Mouse (Mus musculus) lung, embryonic 15.5 days (tissue): ENCODE data around the gene H3f3b. TPM values are rescaled to one million over a fixed set of nuclear protein-coding genes. Genes with fewer than 3 reads are reported as not detected.
A peak's percentile ranks its signal among the peaks of the same experiment; 100 is the strongest.

ENCODE experiments used
- ATAC-seq: fragments of 200-750 bp; cut with Nextera tagmentation; 2 replicates; pipeline ENCODE4 v1.8.0; 2017; ENCODE audit warnings: moderate number of reproducible peaks, borderline replicate concordance; ENCODE audit not compliant: low FRiP score, low TSS enrichment; ENCODE audit errors: extremely low read depth
- H3K27ac ChIP-seq: fragments of 300-500 bp; sonication (generic); 2 replicates; pipeline ENCODE4 v1.5.1; 2015; ENCODE audit warnings: moderate library complexity, mild to moderate bottlenecking, inconsistent platforms
- H3K27me3 ChIP-seq: fragments of 300-500 bp; sonication (generic); 2 replicates; pipeline ENCODE4 v1.6.1; 2015; ENCODE audit warnings: inconsistent platforms
- H3K36me3 ChIP-seq: fragments of 300-500 bp; sonication (generic); 2 replicates; pipeline ENCODE4 v1.6.1; 2015; ENCODE audit warnings: inconsistent platforms
- H3K4me1 ChIP-seq: fragments of 300-500 bp; sonication (generic); 2 replicates; pipeline ENCODE4 v1.6.1; 2015; ENCODE audit warnings: inconsistent platforms
- H3K4me2 ChIP-seq: fragments of 300-500 bp; sonication (generic); 2 replicates; pipeline ENCODE4 v1.6.1; 2015; ENCODE audit warnings: inconsistent platforms, mild to moderate bottlenecking, moderate library complexity
- H3K4me3 ChIP-seq: fragments of 300-500 bp; sonication (generic); 2 replicates; pipeline ENCODE4 v1.5.1; 2015; ENCODE audit warnings: mild to moderate bottlenecking, inconsistent platforms
- H3K9ac ChIP-seq: fragments of 300-500 bp; sonication (generic); 2 replicates; pipeline ENCODE4 v1.6.1; 2015; ENCODE audit warnings: inconsistent platforms
- H3K9me3 ChIP-seq: fragments of 300-500 bp; sonication (generic); 2 replicates; pipeline ENCODE4 v1.6.1; 2016; ENCODE audit warnings: inconsistent platforms
- WGBS: fragments of 180-500 bp; shearing (Covaris S2); methylation state at CpG from one replicate; pipeline ENCODE4 v1.1.7; 2015; 5-methylcytosine and 5-hydroxymethylcytosine counted together
- polyA plus RNA-seq: library from polyadenylated mRNA; unstranded; fragments of >200 nt; fragmentation: Nextera tagmentation; extraction: Ambion mirVana; gene quantifications from 2 replicates; pipeline ENCODE4 v1.2.1, GENCODE M21; 2015

The H3f3b gene
- polyA plus RNA-seq, 1 experiment from 2014 or later: 1,879 TPM

GRCm38 (mm10) chr11:116043286-116043685 is 15.5 kb upstream of the H3f3b start:
- no peaks in the 10 kb centered on the region for H3K4me1 ChIP-seq
- H3K27ac ChIP-seq: no peak overlapping the region
- peaks cover 75% of the 10 kb centered on the region for H3K36me3 ChIP-seq
- no peak overlapping the region for H3K9ac ChIP-seq
- no peak overlapping the region for H3K4me2 ChIP-seq
- no peak for ATAC-seq
- H3K9me3 ChIP-seq: no peaks in the 10 kb centered on the region
- 90% methylated on average over 1 of the region's 1 CpGs for WGBS
- H3K4me3 ChIP-seq: no peak overlapping the region
- H3K27me3 ChIP-seq: no peaks in the 10 kb centered on the region

- Histone ChIP-seq H3K36me3 (peaks cover 70% of the 10 kb centered on the region), H3K27ac (no peak overlapping the region), H3K9ac (no peak overlapping the region), H3K9me3 (no peaks in the 10 kb centered on the region), H3K4me3 (no peak overlapping the region), H3K4me2 (no peak overlapping the region), H3K27me3 (no peaks in the 10 kb centered on the region), H3K4me1 (no peaks in the 10 kb centered on the region)
- ATAC-seq: no peak
- WGBS: 77% methylated on average over 5 of the region's 5 CpGs
These were observed 14.8 kb upstream of the H3f3b start for GRCm38 (mm10) chr11:116042372-116043138.

DNA sequence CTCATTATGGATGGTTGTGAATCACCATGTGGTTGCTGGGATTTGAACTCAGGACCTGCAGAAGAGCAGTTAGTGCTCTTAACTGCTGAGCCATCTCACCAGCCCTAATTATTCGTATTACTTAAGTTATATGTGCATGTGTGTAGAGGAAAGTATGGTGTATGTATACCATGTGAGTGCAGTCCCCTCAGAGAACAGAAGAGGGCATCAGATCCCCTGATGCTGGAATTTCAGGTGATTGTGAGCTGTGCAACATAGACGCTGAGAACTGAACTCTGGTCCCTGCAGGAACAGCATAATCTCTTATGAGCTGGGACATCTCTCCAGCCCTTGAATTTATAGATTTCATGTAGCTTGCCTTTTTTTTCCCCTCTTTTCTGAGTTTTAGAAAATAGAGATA is 14.1 kb upstream of the H3f3b start:
- Histone ChIP-seq H3K27me3 (no peaks in the 10 kb centered on the region), H3K9me3 (no peaks in the 10 kb centered on the region), H3K4me1 (no peaks in the 10 kb centered on the region), H3K27ac (no peak overlapping the region), H3K36me3 (peaks cover 63% of the 10 kb centered on the region), H3K4me2 (no peak overlapping the region), H3K4me3 (no peak overlapping the region), H3K9ac (no peak overlapping the region)
- WGBS: 98% methylated on average over 2 of the region's 2 CpGs
- ATAC-seq: no peak

DNA sequence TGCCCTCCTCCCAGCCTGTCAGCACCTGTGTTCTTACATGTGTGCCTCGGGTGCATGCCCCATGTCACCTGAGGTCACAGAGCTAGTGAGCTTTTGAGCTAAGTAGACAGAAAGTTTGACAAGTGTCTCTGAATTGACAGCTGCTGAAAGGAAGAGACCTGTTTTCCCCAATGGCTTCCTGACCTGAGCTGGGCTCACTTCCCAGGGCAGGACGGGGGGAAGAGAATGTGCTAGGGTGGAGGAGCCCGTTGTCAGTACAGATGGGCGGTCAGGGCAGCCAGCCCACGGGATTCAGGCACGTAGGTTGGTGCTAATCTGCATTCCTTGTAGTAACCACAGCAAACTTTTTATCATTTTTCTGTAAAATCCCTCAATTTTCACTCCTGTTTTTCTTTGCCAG is 12.8 kb upstream of the H3f3b start:
- no peak overlapping the region for H3K27ac ChIP-seq
- peaks cover 58% of the 10 kb centered on the region for H3K36me3 ChIP-seq
- no peak for ATAC-seq
- no peaks in the 10 kb centered on the region for H3K9me3 ChIP-seq
- no peaks in the 10 kb centered on the region for H3K27me3 ChIP-seq
- WGBS: 79% methylated on average over 6 of the region's 6 CpGs
- no peak overlapping the region for H3K4me2 ChIP-seq
- H3K9ac ChIP-seq: no peak overlapping the region
- no peaks in the 10 kb centered on the region for H3K4me1 ChIP-seq
- no peak overlapping the region for H3K4me3 ChIP-seq

GRCm38 (mm10) chr11:116037826-116038225 is 10.1 kb upstream of the H3f3b start:
- Histone ChIP-seq H3K36me3 (peaks cover 47% of the 10 kb centered on the region), H3K9ac (no peak overlapping the region), H3K27ac (no peak overlapping the region), H3K4me3 (no peak overlapping the region), H3K9me3 (no peaks in the 10 kb centered on the region), H3K27me3 (no peaks in the 10 kb centered on the region), H3K4me2 (no peak overlapping the region), H3K4me1 (no peaks in the 10 kb centered on the region)
- 89% methylated on average over 9 of the region's 9 CpGs for WGBS
- ATAC-seq: no peak

DNA sequence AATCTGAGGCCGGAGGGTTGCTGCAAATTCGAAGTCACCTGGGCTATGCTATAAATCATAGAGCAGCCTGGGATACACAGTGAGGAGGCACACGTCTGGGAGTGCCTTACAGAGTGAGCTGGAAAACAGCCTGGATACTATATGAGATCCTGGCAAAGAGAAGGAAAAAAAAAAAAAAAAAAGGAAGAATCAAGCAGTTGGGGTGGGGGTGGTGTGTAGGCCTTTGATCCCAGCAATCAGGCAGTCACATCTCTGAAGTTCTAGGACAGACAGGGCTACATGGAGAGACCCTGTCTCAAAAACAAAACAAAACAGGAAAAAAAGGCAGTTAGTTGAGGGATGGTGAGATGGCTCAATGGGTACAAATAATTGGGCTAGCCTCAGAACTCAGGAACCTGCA is 8.9 kb upstream of the H3f3b start:
- Histone ChIP-seq H3K27ac (no peak overlapping the region), H3K4me2 (no peak overlapping the region), H3K4me3 (no peak overlapping the region), H3K4me1 (peaks cover 10% of the 10 kb centered on the region), H3K27me3 (no peaks in the 10 kb centered on the region), H3K9me3 (no peaks in the 10 kb centered on the region), H3K36me3 (peaks cover 44% of the 10 kb centered on the region), H3K9ac (no peak overlapping the region)
- ATAC-seq: no peak
- WGBS: 86% methylated on average over 3 of the region's 3 CpGs

- no peaks in the 10 kb centered on the region for H3K27me3 ChIP-seq
- H3K4me1 ChIP-seq: peaks cover 19% of the 10 kb centered on the region
- H3K9ac ChIP-seq: no peak overlapping the region
- H3K27ac ChIP-seq: no peak overlapping the region
- H3K9me3 ChIP-seq: no peaks in the 10 kb centered on the region
- peaks cover 30% of the 10 kb centered on the region; the same call in 1 of the 2 replicates for H3K36me3 ChIP-seq
- ATAC-seq: no peak
- no peak overlapping the region for H3K4me2 ChIP-seq
- H3K4me3 ChIP-seq: no peak overlapping the region
- WGBS: 92% methylated on average over 6 of the region's 6 CpGs
These were observed 6.8 kb upstream of the H3f3b start for GRCm38 (mm10) chr11:116034584-116034983.

DNA sequence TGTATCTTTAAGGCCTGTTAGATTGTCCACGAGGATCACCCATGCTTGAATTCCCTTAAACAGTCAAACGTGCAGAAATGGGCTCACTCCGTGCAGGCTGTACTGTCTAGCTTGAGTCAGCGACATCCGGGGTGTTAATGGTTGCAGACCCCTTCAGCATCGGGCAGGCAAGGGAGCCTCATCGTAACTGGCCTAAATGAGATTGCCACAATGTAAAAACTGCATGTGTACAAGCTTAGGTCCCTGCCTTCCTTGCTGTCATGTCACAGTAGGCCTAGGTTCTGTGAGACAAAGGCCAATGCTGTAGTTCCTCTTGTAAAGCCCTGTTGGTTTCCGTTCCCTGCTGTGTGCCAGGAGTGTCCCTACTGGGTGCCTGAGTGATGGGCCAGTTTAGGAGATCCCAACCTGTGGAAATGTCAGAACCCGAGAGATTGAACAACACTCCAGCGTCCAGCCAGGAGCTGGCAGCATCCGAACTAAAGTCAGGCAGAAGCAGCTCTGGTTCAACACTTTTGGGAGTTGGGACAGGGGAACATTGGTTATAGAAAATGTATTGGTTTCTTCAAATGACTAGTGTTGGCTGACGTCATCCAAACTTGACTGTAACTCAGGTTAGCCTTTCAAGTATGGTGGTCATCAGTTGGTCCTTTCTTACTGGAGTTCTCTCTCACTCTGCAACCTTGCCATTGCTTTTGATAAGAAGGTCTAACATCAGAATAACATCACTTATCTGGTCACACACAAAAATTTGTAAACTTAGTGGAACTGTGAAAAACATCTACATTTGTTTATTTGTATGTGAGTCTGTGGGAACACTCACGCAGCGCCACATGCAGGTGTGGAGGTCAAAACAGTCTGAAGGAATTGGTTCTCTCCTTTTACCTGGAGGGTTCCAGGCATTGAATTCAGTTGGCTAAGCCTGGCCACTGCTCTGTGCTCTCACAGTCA is 3.4 kb upstream of the H3f3b start:
- peak overlapping the region; percentile 100 for H3K27ac ChIP-seq
- WGBS: 16% methylated on average over 14 of the region's 14 CpGs
- ATAC-seq: no peak

DNA sequence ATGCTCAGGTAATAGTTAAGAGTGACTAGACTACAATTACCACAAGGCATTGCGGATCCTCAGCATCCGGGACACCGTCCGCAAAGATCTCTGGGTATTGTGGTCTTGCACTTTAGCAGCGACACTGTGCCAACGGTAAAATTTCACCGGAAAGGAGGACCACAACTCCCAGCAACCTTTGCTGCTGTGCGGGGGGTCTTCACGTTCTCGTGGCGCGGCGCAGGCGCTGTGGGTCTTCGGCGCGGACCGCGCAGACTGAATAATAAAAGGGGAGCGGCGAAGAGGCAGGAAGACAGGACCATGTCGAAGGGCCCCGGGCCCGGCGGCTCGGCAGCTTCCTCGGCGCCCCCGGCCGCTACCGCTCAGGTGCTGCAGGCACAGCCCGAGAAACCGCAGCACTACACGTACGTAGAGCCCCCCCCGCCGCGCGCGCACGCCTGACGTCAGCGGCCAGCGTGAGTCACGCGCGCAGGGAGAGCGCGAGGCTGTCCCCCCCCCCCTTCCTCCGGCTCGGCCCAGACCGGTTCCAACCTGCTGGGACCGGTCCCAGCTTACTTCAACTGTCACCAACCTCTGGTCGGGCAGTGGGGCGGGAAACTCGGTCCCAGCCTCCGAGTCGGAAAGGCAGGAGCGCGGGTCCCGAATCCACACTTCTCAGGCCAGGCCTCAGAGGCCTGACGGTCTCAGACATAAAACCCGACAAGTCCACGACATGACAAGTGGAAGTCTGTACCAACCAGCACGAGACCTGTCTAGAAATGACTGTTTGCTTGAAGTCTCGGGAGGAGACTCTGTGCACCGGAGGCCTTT is 2.5 kb upstream of the H3f3b start, which contains the start of gene Unk:
Unk (plus strand) TSS at position 235 of the 810 bp plus-strand sequence.
- H3K36me3 ChIP-seq: peaks cover 12% of the 10 kb centered on the region; the same call in 1 of the 2 replicates
- peak within 1 kb of the TSS; percentile 100 for H3K27ac ChIP-seq
- WGBS: under 1% methylated on average over 61 of the region's 67 CpGs
- peak; percentile 94 for ATAC-seq
- H3K27me3 ChIP-seq: no peaks in the 10 kb centered on the region
- peak within 1 kb of the TSS; percentile 78 for H3K4me3 ChIP-seq
- peaks cover 25% of the 10 kb centered on the region for H3K4me1 ChIP-seq
- peak within 1 kb of the TSS; percentile 78 for H3K4me2 ChIP-seq
- peak within 1 kb of the TSS; percentile 92 for H3K9ac ChIP-seq
- no peaks in the 10 kb centered on the region for H3K9me3 ChIP-seq

More for the DNA sequence above, 3.4 kb upstream of the H3f3b start:
- Histone ChIP-seq H3K4me3 (peak overlapping the region; percentile 78), H3K4me2 (peak overlapping the region; percentile 78), H3K36me3 (peaks cover 13% of the 10 kb centered on the region; the same call in 1 of the 2 replicates), H3K9me3 (no peaks in the 10 kb centered on the region), H3K27me3 (no peaks in the 10 kb centered on the region), H3K9ac (peak overlapping the region; percentile 92), H3K4me1 (peaks cover 24% of the 10 kb centered on the region)

- Histone ChIP-seq H3K9ac (peak overlapping the region; percentile 53; the same call in 1 of the 2 replicates), H3K4me2 (peak overlapping the region; percentile 68), H3K4me1 (peaks cover 28% of the 10 kb centered on the region), H3K9me3 (no peaks in the 10 kb centered on the region), H3K36me3 (peaks cover 5% of the 10 kb centered on the region; the same call in 1 of the 2 replicates), H3K27me3 (no peaks in the 10 kb centered on the region), H3K4me3 (peak overlapping the region; percentile 78), H3K27ac (peak overlapping the region; percentile 56)
- 75% methylated on average over 6 of the region's 6 CpGs for WGBS
- ATAC-seq: no peak
These were observed 1.5 kb upstream of the H3f3b start for GRCm38 (mm10) chr11:116029086-116029865.
